Mouse (Mus musculus) ES-E14 (cell line): ENCODE results near the gene Mrpl45. TPM values are rescaled to one million over a fixed set of nuclear protein-coding genes. Genes with fewer than 3 reads are reported as not detected.
"Not testable (repeated sequence)": the region's sequence is repeated elsewhere in the genome, so short reads cannot be mapped to it uniquely, and the experiment has no call there.

Experiments used
- DNase-seq: peaks from one replicate; pipeline ENCODE4 v3.0.0-alpha.2; 2013; ENCODE audit warnings: low read depth, low spot score
- H3K27ac ChIP-seq: 2 replicates; pipeline ENCODE4 v1.5.1; 2012; ENCODE audit warnings: low read depth, mild to moderate bottlenecking, low read length, moderate library complexity, mixed read lengths; ENCODE audit not compliant: poor library complexity, insufficient read depth, severe bottlenecking
- H3K36me3 ChIP-seq: 2 replicates; pipeline ENCODE4 v1.6.1; 2012; ENCODE audit warnings: mild to moderate bottlenecking, low read length, moderate library complexity, mixed read lengths; ENCODE audit not compliant: control insufficient read depth, poor library complexity, insufficient read depth, severe bottlenecking
- H3K4me1 ChIP-seq, 2 experiments: fragments of 150-350 bp in 1 of 2; sonication (generic) in 1 of 2; 2 replicates each; pipeline ENCODE4 v1.6.1; 2012; ENCODE audit warnings: low read length in 2 of 2, mild to moderate bottlenecking in 1 of 2, mixed read lengths in 1 of 2; ENCODE audit not compliant: control insufficient read depth in 2 of 2, insufficient read depth in 2 of 2, poor library complexity in 1 of 2
- H3K4me3 ChIP-seq, 2 experiments: fragments of 150-350 bp in 1 of 2; sonication (generic) in 1 of 2; 2 replicates each; pipeline ENCODE4 v1.5.1; 2012; ENCODE audit warnings: low read length in 2 of 2, low read depth in 1 of 2, mild to moderate bottlenecking in 1 of 2, mixed read lengths in 1 of 2; ENCODE audit not compliant: insufficient read depth in 1 of 2, poor library complexity in 1 of 2, severe bottlenecking in 1 of 2
- H3K9ac ChIP-seq: 2 replicates; pipeline ENCODE4 v1.6.1; 2012; ENCODE audit warnings: low read depth, mild to moderate bottlenecking, low read length, mixed read lengths; ENCODE audit not compliant: poor library complexity, insufficient read depth, severe bottlenecking
- H3K9me3 ChIP-seq: fragments of 150-350 bp; sonication (generic); 2 replicates; pipeline ENCODE4 v1.6.1; 2012; ENCODE audit warnings: low read depth, mild to moderate bottlenecking, low read length; ENCODE audit not compliant: control insufficient read depth, insufficient read depth
- CHD2 ChIP-seq: IDR thresholded peaks from 2 replicates; pipeline ENCODE4 v1.6.1; 2014; ENCODE audit warnings: mild to moderate bottlenecking, low read depth, low read length, inconsistent platforms
- HCFC1 ChIP-seq: IDR thresholded peaks from 2 replicates; pipeline ENCODE4 v1.6.1; 2012; ENCODE audit warnings: low read length, inconsistent platforms, borderline replicate concordance; ENCODE audit not compliant: insufficient read depth
- MAFK ChIP-seq: IDR thresholded peaks from 2 replicates; pipeline ENCODE4 v1.6.1; 2014; ENCODE audit warnings: mild to moderate bottlenecking, low read depth, low read length, inconsistent platforms; ENCODE audit not compliant: insufficient read depth
- ZC3H11A ChIP-seq: IDR thresholded peaks from 2 replicates; pipeline ENCODE4 v1.6.1; 2012; ENCODE audit warnings: low read depth, mild to moderate bottlenecking, inconsistent platforms, low read length, borderline replicate concordance
- ZNF384 ChIP-seq: IDR thresholded peaks from 2 replicates; pipeline ENCODE4 v1.6.1; 2012; ENCODE audit warnings: low read depth, low read length, inconsistent platforms
- in situ Hi-C, 2 experiments: fragments of 600-800 bp; cut with MboI; formaldehyde crosslinking; loops; one replicate each; pipeline ENCODE4 v1.15.1; 2025; ENCODE audit warnings: low sequenced_read_pairs in 2 of 2, inconsistent platforms in 1 of 2; ENCODE audit not compliant: unreplicated experiment in 2 of 2
- total RNA-seq: library from RNA; depleted of rRNA; stranded (reverse); fragments of 300-350 nt; gene quantifications from 2 replicates; pipeline ENCODE4 v1.2.3, GENCODE M21; 2012

Mrpl45 gene
- total RNA-seq, 1 experiment: 76.8 TPM

GRCm38 (mm10) chr11:97309911-97310571 is 5.5 kb upstream of the Mrpl45 start:
- H3K4me1 ChIP-seq: peaks cover 2 to 5% of the 10 kb centered on the region in 2 experiments; a peak in 3 of 4 replicates
- no peaks in the 10 kb centered on the region for H3K36me3 ChIP-seq
- peak overlapping the region; percentile 67 to 74 for H3K4me3 ChIP-seq
- peak; percentile 87 for DNase-seq
- no peaks in the 10 kb centered on the region for H3K9me3 ChIP-seq
- in situ Hi-C loops: no loop called here
- TF ChIP-seq HCFC1 (0 out of 2 replicates have a peak, but pooled peaks have one; percentile 43), ZC3H11A (no peak)
- H3K9ac ChIP-seq: peak overlapping the region; percentile 84
- H3K27ac ChIP-seq: peak overlapping the region; percentile 93

- H3K36me3 ChIP-seq: no peaks in the 10 kb centered on the region
- in situ Hi-C loops: no loop called here
- H3K4me1 ChIP-seq: peaks cover 2 to 5% of the 10 kb centered on the region in 2 experiments; a peak in 3 of 4 replicates
- H3K9ac ChIP-seq: peak overlapping the region; percentile 66; the same call in 1 of the 2 replicates
- H3K4me3 ChIP-seq: peak overlapping the region; percentile 45 to 55
- TF ChIP-seq ZNF384 (no peak), CHD2 (no peak)
- H3K9me3 ChIP-seq: no peaks in the 10 kb centered on the region
- DNase-seq: no peak
- peak overlapping the region; percentile 86 for H3K27ac ChIP-seq
Observed at GRCm38 (mm10) chr11:97310895-97311631, 4.5 kb upstream of the Mrpl45 start.

GRCm38 (mm10) chr11:97312871-97313270 is 2.6 kb upstream of the Mrpl45 start:
- H3K27ac ChIP-seq, H3K9ac ChIP-seq, in situ Hi-C loops, H3K9me3 ChIP-seq, H3K4me3 ChIP-seq, H3K4me1 ChIP-seq, H3K36me3 ChIP-seq, DNase-seq: not testable (repeated sequence)
- TF ChIP-seq ZNF384: peak; percentile 14; the same call in 1 of the 2 replicates

- Histone ChIP-seq H3K4me1 (peaks cover 0 to 4% of the 10 kb centered on the region in 2 experiments; a peak in 2 of 4 replicates), H3K36me3 (no peaks in the 10 kb centered on the region; the same call in 1 of the 2 replicates), H3K27ac (no peak overlapping the region), H3K9ac (no peak overlapping the region), H3K4me3 (no peak overlapping the region), H3K9me3 (no peaks in the 10 kb centered on the region)
- TF ChIP-seq CHD2 (no peak), HCFC1 (no peak), MAFK (no peak), ZC3H11A (no peak), ZNF384 (peak; percentile 75)
- peak; percentile 78 for DNase-seq
- in situ Hi-C loops: no loop called here
Observed at GRCm38 (mm10) chr11:97314110-97314509, 1.4 kb upstream of the Mrpl45 start.
